Mouse (Mus musculus): ENCODE data around the gene Slc25a38. TPM values are rescaled to one million over a fixed set of nuclear protein-coding genes. Genes with fewer than 3 reads are reported as not detected.
"Not testable (repeated sequence)": the region's sequence is repeated elsewhere in the genome, so short reads cannot be mapped to it uniquely, and the experiment has no call there.

Slc25a38 gene
- polyA plus RNA-seq, 1 experiment from 2014 or later, result 46.6 TPM

- not testable (repeated sequence) for H3K4me1 ChIP-seq; H3K27ac ChIP-seq (replicated peaks); H3K4me3 ChIP-seq (replicated peaks); H3K9ac ChIP-seq (replicated peaks); ATAC-seq (ENCODE audit: low FRiP score); H3K9me3 ChIP-seq (replicated peaks); H3K36me3 ChIP-seq; H3K27me3 ChIP-seq (replicated peaks); H3K4me2 ChIP-seq
- 95% methylated on average over 12 of the region's 12 CpGs for WGBS
These were observed 1.2 kb upstream of the Slc25a38 start for GRCm38 (mm10) chr9:120108953-120109352.

- H3K4me2 ChIP-seq, result peak overlapping the region; percentile 79
- peaks cover 6% of the 10 kb centered on the region for H3K36me3 ChIP-seq
- H3K27me3 ChIP-seq (replicated peaks), result no peaks in the 10 kb centered on the region
- no peaks in the 10 kb centered on the region for H3K9me3 ChIP-seq (replicated peaks)
- peaks cover 7% of the 10 kb centered on the region for H3K4me1 ChIP-seq
- peak overlapping the region; percentile 98 for H3K27ac ChIP-seq (replicated peaks)
- peak overlapping the region; percentile 94; the same call in 1 of the 2 replicates for H3K9ac ChIP-seq (replicated peaks)
- peak overlapping the region; percentile 98 for H3K4me3 ChIP-seq (replicated peaks)
- WGBS, result 78% methylated on average over 15 of the region's 15 CpGs
- no peak for ATAC-seq (ENCODE audit: low FRiP score)
These were observed 1.2 kb downstream of the Slc25a38 start for GRCm38 (mm10) chr9:120111156-120111945.

GRCm38 (mm10) chr9:120112472-120112871 is 2.3 kb downstream of the Slc25a38 start:
- no peak for ATAC-seq (ENCODE audit: low FRiP score)
- Histone ChIP-seq H3K4me1 (peaks cover 7% of the 10 kb centered on the region), H3K4me3 (replicated peaks) (no peak overlapping the region), H3K9me3 (replicated peaks) (no peaks in the 10 kb centered on the region), H3K4me2 (no peak overlapping the region), H3K27ac (replicated peaks) (no peak overlapping the region), H3K27me3 (replicated peaks) (no peaks in the 10 kb centered on the region), H3K9ac (replicated peaks) (no peak overlapping the region), H3K36me3 (peaks cover 13% of the 10 kb centered on the region)
- WGBS, result 91% methylated on average over 6 of the region's 6 CpGs

- H3K4me3 ChIP-seq (replicated peaks), result no peak overlapping the region
- H3K9me3 ChIP-seq (replicated peaks), result no peaks in the 10 kb centered on the region
- no peak overlapping the region for H3K4me2 ChIP-seq
- no peak overlapping the region for H3K9ac ChIP-seq (replicated peaks)
- H3K27ac ChIP-seq (replicated peaks), result no peak overlapping the region
- no peak for ATAC-seq (ENCODE audit: low FRiP score)
- H3K36me3 ChIP-seq, result peaks cover 21% of the 10 kb centered on the region
- WGBS, result 93% methylated on average over 7 of the region's 7 CpGs
- H3K27me3 ChIP-seq (replicated peaks), result no peaks in the 10 kb centered on the region
- H3K4me1 ChIP-seq, result peaks cover 7% of the 10 kb centered on the region
These were observed 3.3 kb downstream of the Slc25a38 start for GRCm38 (mm10) chr9:120113456-120113855.

GRCm38 (mm10) chr9:120114051-120114788 is 4.0 kb downstream of the Slc25a38 start:
- 91% methylated on average over 17 of the region's 17 CpGs for WGBS

GRCm38 (mm10) chr9:120114789-120115151 is 4.6 kb downstream of the Slc25a38 start:
- Histone ChIP-seq H3K27ac (replicated peaks) (no peak overlapping the region), H3K36me3 (peaks cover 32% of the 10 kb centered on the region), H3K9me3 (replicated peaks) (no peaks in the 10 kb centered on the region), H3K9ac (replicated peaks) (no peak overlapping the region), H3K4me3 (replicated peaks) (no peak overlapping the region), H3K4me2 (no peak overlapping the region), H3K27me3 (replicated peaks) (no peaks in the 10 kb centered on the region), H3K4me1 (peaks cover 7% of the 10 kb centered on the region)
- 96% methylated on average over 2 of the region's 2 CpGs for WGBS
- no peak for ATAC-seq (ENCODE audit: low FRiP score)

More at GRCm38 (mm10) chr9:120114051-120114788, 4.0 kb downstream of the Slc25a38 start:
- no peak overlapping the region for H3K4me2 ChIP-seq
- no peak overlapping the region for H3K4me3 ChIP-seq (replicated peaks)
- ATAC-seq (ENCODE audit: low FRiP score), result no peak
- H3K9ac ChIP-seq (replicated peaks), result no peak overlapping the region
- no peaks in the 10 kb centered on the region for H3K9me3 ChIP-seq (replicated peaks)
- peaks cover 26% of the 10 kb centered on the region for H3K36me3 ChIP-seq
- no peak overlapping the region for H3K27ac ChIP-seq (replicated peaks)
- H3K4me1 ChIP-seq, result peaks cover 7% of the 10 kb centered on the region
- no peaks in the 10 kb centered on the region for H3K27me3 ChIP-seq (replicated peaks)

- H3K36me3 ChIP-seq, result peaks cover 40% of the 10 kb centered on the region
- no peak overlapping the region for H3K4me2 ChIP-seq
- no peak for ATAC-seq (ENCODE audit: low FRiP score)
- H3K4me3 ChIP-seq (replicated peaks), result no peak overlapping the region
- H3K27ac ChIP-seq (replicated peaks), result no peak overlapping the region
- peaks cover 7% of the 10 kb centered on the region for H3K4me1 ChIP-seq
- no peaks in the 10 kb centered on the region for H3K9me3 ChIP-seq (replicated peaks)
- WGBS, result 92% methylated on average over 5 of the region's 5 CpGs
- no peak overlapping the region for H3K9ac ChIP-seq (replicated peaks)
- H3K27me3 ChIP-seq (replicated peaks), result no peaks in the 10 kb centered on the region
These were observed 5.4 kb downstream of the Slc25a38 start for GRCm38 (mm10) chr9:120115580-120115979.

GRCm38 (mm10) chr9:120116184-120116624 is 6.0 kb downstream of the Slc25a38 start:
- Histone ChIP-seq H3K9ac (replicated peaks) (no peak overlapping the region), H3K27ac (replicated peaks) (no peak overlapping the region), H3K4me1 (peaks cover 4% of the 10 kb centered on the region), H3K4me2 (no peak overlapping the region), H3K27me3 (replicated peaks) (no peaks in the 10 kb centered on the region), H3K36me3 (peaks cover 46% of the 10 kb centered on the region), H3K9me3 (replicated peaks) (no peaks in the 10 kb centered on the region), H3K4me3 (replicated peaks) (no peak overlapping the region)
- ATAC-seq (ENCODE audit: low FRiP score), result no peak
- 90% methylated on average over 8 of the region's 8 CpGs for WGBS

GRCm38 (mm10) chr9:120118212-120118611 is 8.0 kb downstream of the Slc25a38 start:
- ATAC-seq (ENCODE audit: low FRiP score), result no peak
- Histone ChIP-seq H3K27me3 (replicated peaks) (no peaks in the 10 kb centered on the region), H3K9me3 (replicated peaks) (no peaks in the 10 kb centered on the region), H3K27ac (replicated peaks) (no peak overlapping the region), H3K4me2 (no peak overlapping the region), H3K4me1 (no peaks in the 10 kb centered on the region), H3K4me3 (replicated peaks) (no peak overlapping the region), H3K9ac (replicated peaks) (no peak overlapping the region), H3K36me3 (peaks cover 57% of the 10 kb centered on the region)
- 92% methylated on average over 4 of the region's 4 CpGs for WGBS

- WGBS, result 95% methylated on average over 7 of the region's 7 CpGs
- no peaks in the 10 kb centered on the region for H3K9me3 ChIP-seq (replicated peaks)
- H3K27me3 ChIP-seq (replicated peaks), result no peaks in the 10 kb centered on the region
- H3K4me3 ChIP-seq (replicated peaks), result no peak overlapping the region
- ATAC-seq (ENCODE audit: low FRiP score), result no peak
- H3K4me1 ChIP-seq, result no peaks in the 10 kb centered on the region
- no peak overlapping the region for H3K4me2 ChIP-seq
- H3K36me3 ChIP-seq, result peaks cover 69% of the 10 kb centered on the region
- H3K9ac ChIP-seq (replicated peaks), result no peak overlapping the region
- no peak overlapping the region for H3K27ac ChIP-seq (replicated peaks)
These were observed 10.3 kb downstream of the Slc25a38 start for GRCm38 (mm10) chr9:120120503-120120902.

GRCm38 (mm10) chr9:120126868-120127267 is 16.7 kb downstream of the Slc25a38 start:
- H3K36me3 ChIP-seq, result peaks cover 50% of the 10 kb centered on the region
- H3K27me3 ChIP-seq (replicated peaks), result no peaks in the 10 kb centered on the region
- H3K4me2 ChIP-seq, result peak overlapping the region; percentile 65
- peak overlapping the region; percentile 100 for H3K4me3 ChIP-seq (replicated peaks)
- peak; percentile 19 for ATAC-seq (ENCODE audit: low FRiP score)
- H3K27ac ChIP-seq (replicated peaks), result peak overlapping the region; percentile 87
- WGBS, result 59% methylated on average over 11 of the region's 11 CpGs
- H3K9ac ChIP-seq (replicated peaks), result peak overlapping the region; percentile 50; the same call in 1 of the 2 replicates
- H3K4me1 ChIP-seq, result peaks cover 20% of the 10 kb centered on the region
- no peaks in the 10 kb centered on the region for H3K9me3 ChIP-seq (replicated peaks)

Data from neural tube, embryonic 15.5 days (tissue).